Mouse (Mus musculus): ENCODE measurements around the gene Tmem132a.

DNA sequence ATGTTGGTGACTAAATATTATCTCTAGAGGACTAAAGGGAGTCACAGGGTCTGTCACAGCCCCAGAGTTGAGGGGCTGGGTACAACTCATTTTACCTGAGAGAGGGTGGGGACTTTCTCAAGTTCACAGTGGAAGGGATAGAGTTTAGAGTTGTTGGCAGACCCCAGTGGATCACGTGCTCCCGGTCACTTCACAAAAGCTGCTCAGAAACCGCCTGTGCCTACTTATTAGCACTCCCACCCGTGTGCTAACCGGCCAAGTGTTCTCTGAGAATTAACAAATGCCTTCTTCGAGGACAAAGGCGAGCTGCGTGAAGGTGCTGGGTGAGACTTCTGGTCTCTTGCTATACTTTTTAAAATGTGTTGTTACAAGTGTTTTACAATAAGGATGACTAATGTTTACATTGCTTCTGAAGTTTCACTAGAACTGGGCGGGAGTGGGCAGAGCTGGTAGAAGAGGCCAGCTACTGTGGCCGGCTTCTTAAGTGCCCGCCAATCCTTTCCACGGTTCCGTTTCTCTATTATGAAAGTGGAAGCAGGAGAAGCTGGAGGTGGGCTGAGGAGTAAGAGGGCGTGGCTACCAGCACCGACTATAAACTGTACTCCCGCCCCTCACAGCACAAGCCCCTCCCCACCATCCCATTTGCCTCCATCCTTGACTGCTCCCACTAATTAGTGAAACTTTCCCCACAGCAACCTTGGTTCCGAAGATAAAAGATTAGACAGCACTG, 51.4 kb downstream of the Tmem132a start:
- TF ChIP-seq POLR2A (IDR thresholded peaks at IDR 0.05; ENCODE audit: low read depth, low read length) (no peak), CTCF (IDR thresholded peaks at IDR 0.05; ENCODE audit: extremely low read depth, insufficient read depth, insufficient read length, insufficient replicate concordance) (no peak)
